Mouse (Mus musculus) adipocyte (in vitro differentiated cells): ENCODE measurements around the gene Ccdc28a.

Experiments used
- DNase-seq: peaks from one replicate; pipeline ENCODE4 v3.0.0-alpha.2; 2016; ENCODE audit warnings: low spot score

Ccdc28a gene

GRCm38 (mm10) chr10:18194156-18194555, 40.6 kb downstream of the Ccdc28a start:
- DNase-seq, result no peak

- no peak for DNase-seq
Measured at GRCm38 (mm10) chr10:18193221-18193620, 41.6 kb downstream of the Ccdc28a start.

- DNase-seq, result no peak
Measured at GRCm38 (mm10) chr10:18191706-18192105, 43.1 kb downstream of the Ccdc28a start.

DNA sequence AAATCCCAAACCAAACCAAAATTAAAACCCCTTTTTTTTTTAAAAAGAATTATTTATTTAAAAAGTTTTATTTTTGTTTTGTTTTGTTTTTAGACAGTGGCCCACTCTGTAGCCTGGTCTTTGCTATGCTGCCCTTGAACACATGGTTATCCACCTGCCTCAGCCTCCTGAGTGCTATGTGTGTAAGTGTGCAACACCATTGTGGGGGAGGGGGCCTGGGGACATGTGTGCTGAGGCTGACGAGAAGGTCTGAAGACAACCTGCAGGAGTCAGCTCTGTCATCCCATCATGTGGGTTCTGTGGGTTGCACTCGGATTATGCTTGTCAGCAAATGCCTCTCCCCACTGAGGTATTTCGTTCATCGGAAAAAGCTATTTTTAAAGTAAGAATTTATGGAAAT, 45.3 kb downstream of the Ccdc28a start:
- no peak for DNase-seq

- DNase-seq, result no peak
Measured at GRCm38 (mm10) chr10:18188564-18188963, 46.2 kb downstream of the Ccdc28a start.

DNA sequence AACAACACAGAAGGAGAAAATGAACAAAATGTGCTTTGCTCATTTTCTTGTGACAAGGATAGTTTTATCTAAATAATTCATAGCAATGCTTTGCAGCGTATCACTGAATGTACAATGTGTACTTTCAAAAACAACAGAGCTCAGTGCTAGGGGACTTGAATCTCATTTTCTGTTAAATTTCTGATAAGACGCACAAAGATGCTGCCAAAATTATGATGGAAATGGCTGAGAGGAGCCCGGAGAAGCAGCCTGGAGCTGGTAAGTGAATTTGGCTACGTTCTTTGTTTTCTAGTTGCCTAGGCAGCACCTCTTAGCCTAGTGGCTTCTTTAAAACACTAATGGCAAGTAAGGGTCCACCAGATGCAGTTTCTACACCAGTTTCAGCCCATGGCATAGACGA, 52.6 kb downstream of the Ccdc28a start:
- DNase-seq, result no peak

DNA sequence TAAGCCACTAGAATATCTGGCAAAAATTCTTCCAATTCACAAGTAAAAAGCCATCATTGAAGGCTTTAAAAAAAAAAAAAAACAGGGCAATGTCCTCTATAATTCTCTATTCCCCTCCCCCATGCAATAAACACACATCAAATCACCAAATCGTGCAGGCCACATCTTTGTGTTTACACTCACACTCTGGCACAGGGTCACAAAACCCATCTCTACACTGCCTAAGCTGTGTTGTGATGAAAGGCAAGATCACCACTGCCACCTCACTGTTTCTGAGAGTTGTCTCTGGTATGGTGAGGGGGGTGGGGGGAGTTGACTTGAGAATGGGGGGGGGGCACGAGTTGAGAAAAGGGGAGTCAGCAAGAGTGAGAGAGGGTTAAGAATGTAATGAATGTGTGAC, 57.5 kb downstream of the Ccdc28a start:
- DNase-seq, result no peak

- DNase-seq, result no peak
Measured at GRCm38 (mm10) chr10:18176722-18177121, 58.1 kb downstream of the Ccdc28a start.

- DNase-seq, result no peak
Measured at GRCm38 (mm10) chr10:18175087-18175486, 59.7 kb downstream of the Ccdc28a start.
